Mouse (Mus musculus): ENCODE measurements around the gene Smpd4. TPM values are rescaled to one million over a fixed set of nuclear protein-coding genes. Genes with fewer than 3 reads are reported as not detected.
"Not testable (repeated sequence)": the region's sequence is repeated elsewhere in the genome, so short reads cannot be mapped to it uniquely, and the experiment has no call there.

Smpd4 gene
- 31.3 and 31.8 TPM in 2 replicates for polyA plus RNA-seq (2016; fragmentation: Nextera tagmentation; extraction: Ambion mirVana)

- ATAC-seq = peak; percentile 79
- Histone ChIP-seq H3K36me3 (peaks cover 35% of the 10 kb centered on the region), H3K27ac (peak within 1 kb of the TSS; percentile 79), H3K4me1 (peaks cover 31% of the 10 kb centered on the region), H3K4me3 (peak within 1 kb of the TSS; percentile 96), H3K9me3 (replicated peaks) (no peaks in the 10 kb centered on the region), H3K27me3 (replicated peaks) (no peaks in the 10 kb centered on the region), H3K4me2 (peak within 1 kb of the TSS; percentile 91), H3K9ac (peak within 1 kb of the TSS; percentile 94)
- WGBS (ENCODE audit: insufficient replicate concordance) = 2% methylated on average over 60 of the region's 60 CpGs
Observed at GRCm38 (mm10) chr16:17619198-17620105, at the start of gene Smpd4. Smpd4 (plus strand) TSS chr16:17619354.

DNA sequence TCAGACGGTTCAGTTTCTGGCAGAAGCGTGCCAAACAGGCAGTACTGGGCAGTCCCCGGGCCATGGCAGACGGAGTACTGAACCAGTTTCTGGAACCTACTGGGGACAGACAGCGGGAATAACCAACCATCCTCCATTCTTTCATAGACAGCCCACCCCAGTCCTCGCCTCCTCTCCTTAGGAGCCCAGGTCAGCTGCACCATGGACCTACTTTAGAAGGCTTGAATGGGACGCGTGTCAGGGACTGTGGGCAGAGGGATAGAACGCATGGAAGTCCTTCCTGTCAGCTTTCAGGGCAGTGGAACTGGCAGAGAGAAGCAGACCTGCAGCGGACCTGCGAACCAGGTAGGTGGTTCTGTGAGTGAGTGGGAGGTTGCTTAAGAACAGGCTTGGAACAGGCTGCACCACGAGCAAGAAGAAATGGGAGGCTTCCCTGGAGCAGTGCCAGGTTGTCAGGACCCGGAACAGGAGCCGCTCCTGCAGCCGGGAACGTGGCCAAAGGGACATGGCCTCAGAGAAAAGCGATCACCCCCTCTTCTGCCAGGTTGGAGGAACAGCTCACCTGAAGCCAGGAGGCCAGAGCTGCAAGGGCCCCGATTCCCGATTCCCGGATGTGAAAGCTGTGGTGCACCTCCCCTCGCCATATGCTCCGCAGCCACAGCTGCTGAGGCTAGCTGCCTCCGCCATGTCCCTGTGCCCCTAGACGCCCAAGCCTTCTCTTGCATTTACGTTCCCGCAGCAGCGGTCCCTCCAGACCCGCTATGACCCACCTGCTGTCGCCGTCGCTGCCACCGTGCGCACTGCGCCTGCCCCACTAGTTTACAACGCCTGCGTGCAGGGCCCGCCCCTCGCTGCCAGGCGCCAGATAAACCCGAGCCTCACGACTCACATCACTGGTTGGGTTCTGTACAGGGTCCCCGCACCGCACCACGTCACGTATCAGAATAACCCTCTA is 43.0 kb upstream of the Smpd4 start:
- Histone ChIP-seq H3K36me3 (no peaks in the 10 kb centered on the region), H3K4me2 (peak overlapping the region; percentile 73), H3K27ac (no peak overlapping the region), H3K27me3 (replicated peaks) (peaks cover 74% of the 10 kb centered on the region), H3K9ac (no peak overlapping the region; the same call in 1 of the 2 replicates), H3K9me3 (replicated peaks) (no peaks in the 10 kb centered on the region), H3K4me3 (peak overlapping the region; percentile 51), H3K4me1 (peaks cover 12% of the 10 kb centered on the region)
- 12% methylated on average over 45 of the region's 45 CpGs for WGBS (ENCODE audit: insufficient replicate concordance)
- ATAC-seq = no peak

DNA sequence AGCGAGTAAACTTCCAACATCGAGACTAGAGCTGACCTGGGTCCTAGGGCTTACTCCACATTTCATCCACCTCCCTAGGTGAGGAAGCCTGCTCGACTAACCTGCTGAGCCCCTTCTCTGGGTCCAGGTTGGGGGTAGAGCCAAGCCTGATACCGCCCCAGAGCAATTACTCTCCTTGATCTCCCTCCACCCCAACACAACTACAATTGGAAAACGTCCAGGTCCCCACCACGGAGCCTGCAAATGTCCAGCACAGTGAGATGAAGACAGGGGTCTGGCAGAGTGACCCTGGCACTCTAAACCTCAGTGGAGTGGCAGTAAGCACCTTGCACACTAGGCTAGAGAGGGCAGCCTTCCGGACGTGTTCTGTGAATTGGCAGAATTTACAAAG is 42.3 kb upstream of the Smpd4 start:
- H3K4me2 ChIP-seq = peak overlapping the region; percentile 73
- H3K9ac ChIP-seq = no peak overlapping the region
- 21% methylated on average over 8 of the region's 8 CpGs for WGBS (ENCODE audit: insufficient replicate concordance)
- no peaks in the 10 kb centered on the region for H3K36me3 ChIP-seq
- H3K4me3 ChIP-seq = peak overlapping the region; percentile 51
- peaks cover 68% of the 10 kb centered on the region for H3K27me3 ChIP-seq (replicated peaks)
- peaks cover 12% of the 10 kb centered on the region for H3K4me1 ChIP-seq
- ATAC-seq = no peak
- no peak overlapping the region for H3K27ac ChIP-seq
- no peaks in the 10 kb centered on the region for H3K9me3 ChIP-seq (replicated peaks)

GRCm38 (mm10) chr16:17583064-17583463 is 36.1 kb upstream of the Smpd4 start, which contains the start of gene Slc7a4:
Slc7a4 (minus strand) TSS chr16:17583214.
- Histone ChIP-seq H3K36me3 (no peaks in the 10 kb centered on the region), H3K4me3 (no peak within 1 kb of the TSS), H3K9me3 (replicated peaks) (peaks cover 1% of the 10 kb centered on the region; the same call in 1 of the 2 replicates), H3K4me2 (no peak within 1 kb of the TSS), H3K27me3 (replicated peaks) (peaks cover 8% of the 10 kb centered on the region), H3K9ac (no peak within 1 kb of the TSS), H3K27ac (no peak within 1 kb of the TSS), H3K4me1 (no peaks in the 10 kb centered on the region)
- WGBS (ENCODE audit: insufficient replicate concordance) = 27% methylated on average over 8 of the region's 8 CpGs
- ATAC-seq = no peak

GRCm38 (mm10) chr16:17584555-17584954 is 34.6 kb upstream of the Smpd4 start:
- Histone ChIP-seq H3K9me3 (replicated peaks) (peaks cover 6% of the 10 kb centered on the region; the same call in 1 of the 2 replicates), H3K9ac (no peak overlapping the region), H3K4me2 (no peak overlapping the region), H3K4me1 (no peaks in the 10 kb centered on the region), H3K36me3 (no peaks in the 10 kb centered on the region), H3K27ac (no peak overlapping the region), H3K27me3 (replicated peaks) (no peaks in the 10 kb centered on the region; the same call in 1 of the 2 replicates), H3K4me3 (no peak overlapping the region)
- ATAC-seq = no peak
- WGBS (ENCODE audit: insufficient replicate concordance) = 72% methylated on average over 7 of the region's 7 CpGs

DNA sequence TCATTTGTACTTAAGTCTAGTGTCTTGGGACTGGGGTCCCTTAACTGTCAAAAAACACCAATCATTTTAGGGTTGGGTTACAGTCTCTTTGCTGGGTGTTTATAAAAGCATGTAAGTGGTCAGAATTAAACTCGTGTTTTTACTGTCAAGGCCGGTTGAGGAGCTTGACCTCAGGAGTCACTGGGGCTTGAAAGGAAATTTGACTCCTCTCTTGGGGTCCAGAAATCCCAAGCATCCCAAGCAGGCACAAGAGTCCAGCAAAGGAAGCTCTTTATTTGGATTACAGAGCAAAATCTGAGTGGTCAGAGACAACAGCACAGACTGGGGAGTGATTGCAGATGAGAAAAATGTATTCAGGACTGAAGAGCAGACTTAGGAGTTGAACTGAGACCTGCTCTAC is 28.4 kb upstream of the Smpd4 start:
- Histone ChIP-seq H3K27me3 (replicated peaks) (no peaks in the 10 kb centered on the region), H3K4me3 (no peak overlapping the region), H3K4me2 (no peak overlapping the region), H3K36me3 (no peaks in the 10 kb centered on the region), H3K4me1 (no peaks in the 10 kb centered on the region), H3K9me3 (replicated peaks) (peaks cover 6% of the 10 kb centered on the region; the same call in 1 of the 2 replicates), H3K9ac (no peak overlapping the region), H3K27ac (no peak overlapping the region)
- no peak for ATAC-seq
- WGBS (ENCODE audit: insufficient replicate concordance) = 69% methylated on average over 2 of the region's 2 CpGs

- no peak for ATAC-seq
- 52% methylated on average over 3 of the region's 3 CpGs for WGBS (ENCODE audit: insufficient replicate concordance)
Observed at GRCm38 (mm10) chr16:17600944-17601562, 18.1 kb upstream of the Smpd4 start.

DNA sequence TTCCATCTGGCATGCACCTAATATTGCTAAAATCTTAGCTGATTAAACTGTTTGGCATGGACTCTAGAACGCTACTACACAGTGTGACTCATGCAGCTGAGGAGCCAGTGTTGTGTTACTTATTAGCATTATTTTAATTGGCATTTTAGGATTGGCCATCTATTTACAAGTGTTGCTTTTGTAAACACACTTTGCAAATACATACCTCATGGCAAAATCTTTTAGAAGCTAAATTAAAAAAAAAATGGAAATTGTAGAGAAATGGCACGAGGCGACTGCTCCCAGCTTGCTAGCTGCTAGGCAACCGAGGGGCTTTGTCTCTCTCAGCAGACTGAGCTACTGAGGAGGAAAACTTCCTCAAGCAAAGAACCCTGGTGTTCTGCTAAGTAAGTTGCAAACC is 14.2 kb upstream of the Smpd4 start:
- Histone ChIP-seq H3K9me3 (replicated peaks) (no peaks in the 10 kb centered on the region), H3K27me3 (replicated peaks) (no peaks in the 10 kb centered on the region; the same call in 1 of the 2 replicates), H3K36me3 (no peaks in the 10 kb centered on the region), H3K27ac (no peak overlapping the region), H3K4me3 (no peak overlapping the region), H3K9ac (no peak overlapping the region), H3K4me1 (no peaks in the 10 kb centered on the region), H3K4me2 (no peak overlapping the region)
- 62% methylated on average over 4 of the region's 4 CpGs for WGBS (ENCODE audit: insufficient replicate concordance)
- no peak for ATAC-seq

More at GRCm38 (mm10) chr16:17600944-17601562, 18.1 kb upstream of the Smpd4 start:
- H3K9ac ChIP-seq = no peak overlapping the region
- H3K36me3 ChIP-seq = no peaks in the 10 kb centered on the region
- H3K27me3 ChIP-seq (replicated peaks) = no peaks in the 10 kb centered on the region
- H3K4me3 ChIP-seq = no peak overlapping the region
- no peak overlapping the region for H3K4me2 ChIP-seq
- no peaks in the 10 kb centered on the region for H3K4me1 ChIP-seq
- no peak overlapping the region for H3K27ac ChIP-seq
- no peaks in the 10 kb centered on the region for H3K9me3 ChIP-seq (replicated peaks)

DNA sequence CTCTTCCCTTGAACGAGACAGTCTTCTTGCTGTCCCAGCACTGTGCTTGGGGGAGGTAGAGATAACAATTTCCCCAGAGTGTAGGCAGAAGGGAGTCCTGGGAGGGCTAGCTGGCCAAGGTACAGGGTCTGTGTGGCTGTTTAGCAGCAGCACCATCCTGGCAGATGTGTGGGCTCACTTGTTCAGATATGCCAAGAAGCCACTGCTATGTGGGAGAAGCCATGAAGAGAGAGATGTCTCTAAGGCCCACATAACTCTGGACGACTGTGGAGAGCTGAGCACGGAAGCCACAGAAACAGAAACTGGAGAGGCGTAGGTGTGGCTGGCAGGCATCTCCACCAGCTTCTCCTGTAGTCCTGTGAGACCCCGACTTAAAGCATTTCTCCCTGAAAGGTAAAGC is 13.5 kb upstream of the Smpd4 start:
- Histone ChIP-seq H3K4me2 (no peak overlapping the region), H3K36me3 (no peaks in the 10 kb centered on the region), H3K27ac (no peak overlapping the region), H3K4me1 (no peaks in the 10 kb centered on the region), H3K9ac (no peak overlapping the region), H3K4me3 (no peak overlapping the region), H3K27me3 (replicated peaks) (no peaks in the 10 kb centered on the region; the same call in 1 of the 2 replicates), H3K9me3 (replicated peaks) (0 out of 2 replicates have a peak, but pooled peaks cover 4% of the 10 kb centered on the region)
- 60% methylated on average over 5 of the region's 5 CpGs for WGBS (ENCODE audit: insufficient replicate concordance)
- ATAC-seq = no peak

DNA sequence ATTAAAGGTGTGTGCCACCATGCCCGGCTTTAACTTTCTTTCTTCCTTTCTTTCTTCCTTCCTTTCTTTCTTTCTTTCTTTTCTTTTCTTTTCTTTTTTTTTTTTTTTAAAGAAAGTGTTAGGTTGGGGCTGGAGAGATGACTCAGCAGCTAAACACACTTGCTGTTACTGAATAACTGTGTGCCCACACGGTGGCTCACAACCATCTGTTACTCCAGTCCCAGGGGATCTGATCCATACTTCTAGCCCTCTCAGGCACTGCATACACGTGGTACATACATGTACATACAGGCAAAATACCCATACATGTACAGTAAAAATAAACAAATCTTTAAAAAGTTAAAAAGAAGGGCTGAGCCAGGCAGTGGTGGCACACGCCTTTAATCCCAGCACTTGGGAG is 7.8 kb upstream of the Smpd4 start:
- no peak overlapping the region for H3K9ac ChIP-seq
- ATAC-seq = no peak
- no peaks in the 10 kb centered on the region for H3K36me3 ChIP-seq
- no peak overlapping the region for H3K27ac ChIP-seq
- H3K4me2 ChIP-seq = no peak overlapping the region
- no peaks in the 10 kb centered on the region for H3K4me1 ChIP-seq
- H3K9me3 ChIP-seq (replicated peaks) = 0 out of 2 replicates have a peak, but pooled peaks cover 4% of the 10 kb centered on the region
- 58% methylated on average over 4 of the region's 4 CpGs for WGBS (ENCODE audit: insufficient replicate concordance)
- H3K27me3 ChIP-seq (replicated peaks) = no peaks in the 10 kb centered on the region; the same call in 1 of the 2 replicates
- H3K4me3 ChIP-seq = no peak overlapping the region

DNA sequence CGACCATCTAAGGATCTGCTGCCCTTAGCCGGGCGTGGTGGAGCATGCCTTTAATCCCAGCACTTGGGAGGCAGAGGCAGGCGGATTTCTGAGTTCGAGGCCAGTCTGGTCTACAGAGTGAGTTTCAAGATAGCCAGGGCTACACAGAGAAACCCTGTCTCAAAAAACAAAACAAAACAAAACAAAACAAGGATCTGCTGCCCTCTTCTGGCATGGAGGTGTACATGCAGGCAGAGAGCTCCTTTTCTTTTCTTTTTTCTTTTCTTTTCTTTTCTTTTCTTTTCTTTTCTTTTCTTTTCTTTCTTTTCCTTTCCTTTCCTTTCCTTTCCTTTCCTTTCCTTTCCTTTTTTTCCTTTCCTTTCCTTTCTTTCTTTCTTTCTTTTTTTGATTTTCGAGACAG is 4.4 kb upstream of the Smpd4 start:
- not testable (repeated sequence) for H3K9me3 ChIP-seq (replicated peaks); H3K36me3 ChIP-seq; H3K4me3 ChIP-seq; H3K4me2 ChIP-seq; ATAC-seq; H3K27ac ChIP-seq; H3K27me3 ChIP-seq (replicated peaks); H3K9ac ChIP-seq
- WGBS (ENCODE audit: insufficient replicate concordance) = 78% methylated on average over 6 of the region's 6 CpGs
- H3K4me1 ChIP-seq = peaks cover 13% of the 10 kb centered on the region
